Mouse (Mus musculus): ENCODE results near the gene Gm8660.
"Not testable (repeated sequence)": the region's sequence is repeated elsewhere in the genome, so short reads cannot be mapped to it uniquely, and the experiment has no call there.

- TF ChIP-seq CTCF (IDR thresholded peaks at IDR 0.05; ENCODE audit: low read depth, low read length); EP300 (IDR thresholded peaks at IDR 0.05; ENCODE audit: insufficient read depth, low read depth, low read length): not testable (repeated sequence)
These were observed 42.4 kb upstream of the Gm8660 start, which contains the start of gene Vmn1r148 for GRCm38 (mm10) chr7:22413283-22413682.

Measured in ES-Bruce4 (cell line).